Mouse (Mus musculus) frontal cortex, postnatal 36 days (tissue): Measurements from ENCODE around the gene Rnf183.
"Not testable (repeated sequence)": the region's sequence is repeated elsewhere in the genome, so short reads cannot be mapped to it uniquely, and the experiment has no call there.

Experiments used
- DNase-seq, 2 experiments: peaks; one replicate each; pipeline ENCODE4 v3.0.0; 2022; ENCODE audit warnings: low spot score in 2 of 2

The Rnf183 gene

DNA sequence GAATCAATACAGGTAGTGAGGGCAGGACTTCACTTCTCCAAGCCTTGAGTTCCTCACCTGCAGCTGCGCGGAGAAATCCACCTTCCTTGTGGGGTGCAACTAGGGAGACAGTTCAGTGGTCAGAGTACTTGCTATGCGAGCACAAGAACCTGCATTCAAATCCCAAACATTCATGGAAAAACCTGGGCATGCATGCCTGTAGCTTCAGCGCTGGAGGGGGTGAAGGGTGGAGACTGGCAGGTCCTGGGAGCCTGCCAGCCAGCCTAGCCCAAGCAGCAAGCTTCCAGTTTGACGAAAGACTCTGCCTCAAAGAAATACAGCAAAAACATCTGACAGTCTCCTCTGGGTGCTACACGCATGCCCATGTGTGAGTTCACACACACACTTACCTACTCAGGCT, at the start of gene Rnf183:
Gene Rnf183 (minus strand): TSS at position 172 of the 400 bp plus-strand sequence.
- DNase-seq: no peak

DNA sequence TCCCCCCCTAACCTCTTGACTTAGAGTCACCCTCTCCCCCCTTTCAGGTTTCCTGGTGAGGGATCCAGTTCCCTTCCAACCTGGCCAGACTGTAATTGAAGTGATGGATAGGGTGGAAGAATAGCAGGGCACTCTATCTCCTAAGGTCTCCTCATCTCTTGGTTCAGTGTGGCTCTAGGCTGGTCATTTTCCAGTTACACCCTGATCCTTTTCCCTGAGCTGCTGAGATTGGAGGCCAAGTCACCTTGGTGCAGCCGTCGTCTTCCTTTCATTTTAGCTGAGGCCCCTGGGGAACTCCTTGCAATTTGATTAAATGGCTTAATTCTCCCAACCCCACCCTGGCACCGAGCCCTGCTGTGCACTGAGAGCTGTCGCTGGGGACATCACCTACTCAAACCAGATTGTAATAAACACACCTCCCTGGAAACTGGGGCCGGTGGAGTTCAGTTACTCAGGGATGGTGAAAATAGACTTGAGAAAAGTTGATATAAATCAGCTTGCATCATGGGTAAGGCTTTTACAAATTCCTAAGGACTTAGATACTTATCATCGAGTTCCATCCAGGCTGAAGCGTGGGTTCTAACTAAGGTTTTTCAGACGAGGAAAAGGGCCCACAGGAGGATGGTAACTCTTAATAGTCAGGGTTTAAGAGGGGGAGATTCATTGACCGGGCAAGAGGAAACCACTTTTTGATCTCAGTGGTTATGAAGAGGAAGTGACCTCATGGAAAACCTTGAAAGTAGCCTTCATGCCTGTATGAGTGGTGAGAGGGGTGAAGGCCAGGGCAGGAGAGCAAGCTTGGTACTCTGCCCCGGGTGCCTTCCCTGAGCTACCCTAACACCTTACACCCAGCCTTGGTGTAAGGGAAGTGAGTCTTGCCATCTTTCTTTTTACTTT, 45.9 kb upstream of the Rnf183 start:
- DNase-seq: no peak

DNA sequence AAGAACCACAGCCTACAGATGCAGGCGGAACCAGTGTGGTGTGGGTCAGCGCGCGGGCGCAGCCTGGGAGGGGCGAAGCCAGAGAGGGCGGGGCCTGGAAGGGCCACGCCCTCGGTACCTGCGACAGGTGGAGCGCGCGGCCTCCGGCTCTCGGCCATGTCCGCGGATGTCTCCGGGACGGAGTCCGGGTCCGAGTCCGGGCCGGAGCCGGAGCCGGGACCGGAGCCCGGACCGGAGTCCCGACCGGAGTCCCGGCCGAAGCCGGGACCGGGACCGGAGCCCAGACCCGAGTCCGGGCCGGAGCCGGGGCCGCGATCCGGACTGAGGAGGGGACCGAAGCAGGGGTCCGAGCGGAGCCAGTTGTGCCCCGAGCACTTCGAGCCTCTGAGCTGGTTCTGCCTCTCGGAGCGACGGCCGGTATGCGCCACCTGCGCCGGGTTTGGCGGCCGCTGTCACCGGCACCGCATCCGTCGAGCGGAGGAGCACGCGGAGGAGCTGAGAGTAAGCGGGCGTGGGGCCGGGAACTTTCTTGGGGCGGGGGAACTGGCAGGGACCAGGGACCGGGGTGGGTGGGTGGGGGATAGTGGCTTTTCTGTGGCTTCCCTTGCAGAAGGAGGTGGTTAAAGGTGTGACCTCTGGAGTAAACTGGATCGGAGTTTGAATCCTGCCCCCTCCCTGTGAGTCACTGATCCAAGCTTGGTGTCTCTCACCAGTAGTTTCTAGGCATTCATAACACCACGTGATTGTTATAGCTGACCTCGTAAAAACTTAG, 45.1 kb upstream of the Rnf183 start, which contains the start of gene Bspry:
Gene Bspry (plus strand): TSS at position 117 of the 772 bp plus-strand sequence.
- no peak for DNase-seq

DNA sequence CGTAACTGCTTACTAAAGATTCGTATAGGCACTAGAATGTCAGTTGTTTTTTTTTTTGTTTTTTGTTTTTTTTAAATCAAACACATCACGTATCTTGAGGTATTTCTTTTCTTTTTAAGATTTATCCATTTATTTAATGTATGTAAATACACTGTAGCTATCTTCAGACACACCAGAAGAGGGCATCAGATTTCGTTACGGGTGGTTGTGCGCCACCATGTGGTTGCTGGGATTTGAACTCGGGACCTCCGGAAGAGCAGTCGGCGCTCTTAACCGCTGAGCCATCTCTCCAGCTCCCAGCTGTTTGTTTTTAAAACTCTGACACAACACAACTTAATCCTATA, 44.5 kb upstream of the Rnf183 start:
- DNase-seq: not testable (repeated sequence)

DNA sequence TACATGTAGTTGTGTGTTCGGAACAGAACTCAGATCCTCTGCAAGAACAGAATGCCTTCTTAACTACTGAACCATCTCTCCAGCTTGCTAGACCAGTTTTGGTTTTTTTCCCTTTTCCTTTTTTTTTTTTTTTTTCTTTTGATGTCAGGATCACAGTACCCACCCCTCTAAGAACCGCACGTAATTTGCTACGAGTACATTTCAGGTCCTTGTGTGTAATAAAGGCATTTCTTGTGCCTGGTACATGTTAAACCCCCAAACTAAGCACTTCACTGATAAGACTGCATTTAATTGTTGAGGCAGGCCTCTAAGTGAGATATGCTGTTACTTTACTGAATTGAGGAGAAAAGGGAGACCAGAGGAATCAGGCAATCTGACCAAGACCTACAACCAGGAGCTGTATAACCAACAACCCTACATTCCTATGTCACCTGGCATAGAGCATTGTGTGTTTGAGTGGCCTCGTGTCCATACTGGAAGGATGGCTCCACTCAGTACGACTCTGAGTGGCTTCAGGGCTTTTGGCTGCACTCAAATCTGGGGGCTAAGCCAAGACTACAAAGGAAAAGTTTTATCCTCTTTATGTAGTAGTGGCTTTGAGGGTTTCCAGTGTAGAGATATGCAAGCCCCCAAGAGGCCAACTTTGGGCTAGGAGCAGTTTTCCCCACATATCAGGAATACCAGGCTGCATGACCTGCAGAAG, 42.6 kb upstream of the Rnf183 start:
- DNase-seq: no peak

DNA sequence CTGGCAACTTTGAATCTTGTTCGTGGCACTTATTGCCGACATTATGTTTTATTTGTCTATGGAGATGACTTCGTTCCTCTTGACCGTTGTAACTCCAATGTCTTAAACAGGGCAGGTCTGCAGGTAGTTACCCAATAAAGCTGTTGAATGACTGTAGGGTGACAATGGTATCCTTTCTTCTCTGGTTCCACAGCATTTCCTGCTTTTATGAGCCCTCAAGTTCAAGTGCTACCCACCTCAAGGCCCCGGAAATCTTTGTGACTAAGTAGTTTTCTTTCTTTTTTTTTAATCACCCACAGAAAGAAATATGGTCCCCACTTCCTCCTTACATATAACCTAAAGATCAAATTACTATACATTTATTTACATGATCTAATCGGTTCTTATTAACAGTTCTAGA, 40.7 kb upstream of the Rnf183 start:
- DNase-seq: no peak

DNA sequence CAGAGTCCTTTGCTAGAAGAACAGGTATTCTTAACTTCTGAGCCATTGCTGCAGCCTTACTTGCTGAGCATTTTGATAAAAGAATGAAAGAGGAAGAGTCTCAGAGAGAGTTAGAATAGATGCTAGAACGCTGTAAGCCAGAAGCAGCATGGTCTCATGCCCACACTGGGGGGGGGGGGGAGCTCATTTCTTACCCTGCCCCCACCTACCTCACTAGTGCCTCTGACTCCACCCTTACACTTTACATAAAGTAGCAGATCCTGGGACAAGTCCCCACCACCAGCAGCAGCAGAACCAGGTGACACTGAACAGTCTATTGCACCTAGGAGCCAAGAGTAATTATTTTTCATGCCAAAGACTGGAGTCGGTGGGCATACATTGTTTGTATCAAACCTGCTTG, 40.1 kb upstream of the Rnf183 start:
- no peak for DNase-seq

DNA sequence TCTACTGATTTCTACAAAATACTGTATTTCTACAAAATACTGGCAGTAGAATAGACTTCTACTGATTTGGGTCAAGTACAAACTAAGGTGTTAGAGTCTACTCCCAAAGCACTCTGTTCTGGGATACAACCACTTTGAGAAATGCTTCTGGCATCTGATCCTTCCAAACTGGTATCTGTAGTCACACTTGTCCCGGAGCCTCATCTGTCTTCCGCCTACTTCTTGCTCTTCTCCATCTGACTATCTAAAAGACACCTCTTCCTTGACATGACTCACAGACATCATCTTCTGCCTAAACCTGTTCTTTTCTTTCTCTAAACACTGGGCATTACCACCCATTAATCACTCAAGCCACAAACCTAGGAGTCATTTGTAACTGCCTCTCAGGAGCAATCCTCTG, 37.0 kb upstream of the Rnf183 start:
- DNase-seq: peak in 1 of 2 experiments; percentile 59

DNA sequence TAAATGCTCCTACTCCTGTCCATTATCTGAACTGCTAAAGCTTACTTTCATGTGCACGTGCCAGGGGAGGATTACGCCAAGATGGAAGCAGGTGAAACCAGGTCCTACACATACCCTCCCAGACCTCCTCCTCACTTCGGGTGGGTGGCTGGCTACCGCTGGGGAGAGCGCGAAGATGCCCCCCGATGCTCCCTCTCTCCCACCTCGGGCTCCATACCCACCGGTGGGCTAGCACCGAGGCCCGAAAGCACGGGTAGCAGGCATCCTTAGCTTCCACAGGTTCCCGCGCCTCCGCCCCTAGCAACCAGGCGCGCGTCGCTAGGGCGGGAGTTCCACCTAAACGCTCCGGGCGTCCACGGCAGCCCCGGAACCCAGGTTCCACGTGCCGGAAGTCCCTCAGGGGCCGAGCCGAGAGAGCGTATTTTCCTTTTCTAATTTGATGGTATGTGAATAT, 35.6 kb upstream of the Rnf183 start, which contains the start of gene Wdr31:
Gene Wdr31 (minus strand): TSS at position 299 of the 454 bp plus-strand sequence.
- DNase-seq: peak; percentile 80 to 86

DNA sequence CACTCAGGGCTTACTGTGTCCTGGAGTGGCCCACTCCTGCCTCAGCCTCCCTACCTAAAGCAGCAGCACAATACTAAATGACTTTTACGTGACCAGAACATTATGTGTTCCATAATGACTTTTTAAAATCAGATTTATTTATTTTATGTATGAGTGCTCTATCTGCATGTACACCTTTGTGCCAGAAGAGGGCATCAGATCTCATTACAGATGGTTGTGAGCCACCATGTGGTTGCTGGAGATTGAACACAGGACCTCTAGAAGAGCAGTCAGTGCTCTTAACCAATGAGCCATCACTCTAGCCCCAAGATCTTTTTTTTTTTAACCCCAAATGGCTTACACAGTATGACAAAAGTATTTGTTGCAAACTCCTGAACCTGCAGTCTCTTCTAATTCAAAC, 33.1 kb upstream of the Rnf183 start:
- no peak for DNase-seq

DNA sequence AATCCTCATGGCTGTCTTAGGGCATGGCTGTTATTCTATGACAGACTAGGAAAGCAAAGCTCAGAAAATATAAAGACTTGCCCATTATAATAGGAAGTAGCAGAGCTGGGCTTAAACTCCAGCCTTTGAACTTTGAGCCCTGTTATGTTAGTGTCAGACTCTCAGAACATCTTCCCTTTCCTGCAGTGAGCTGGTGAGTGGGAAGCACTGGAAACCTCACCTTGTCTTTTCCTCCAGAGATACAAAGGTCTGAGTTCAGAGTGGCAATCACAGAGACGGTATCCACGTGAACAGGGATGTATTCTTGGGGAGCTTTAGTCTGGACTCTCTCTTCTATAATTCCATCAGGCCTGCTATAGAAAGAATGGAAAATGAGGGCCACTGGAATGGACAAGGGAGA, 28.1 kb upstream of the Rnf183 start:
- no peak for DNase-seq

DNA sequence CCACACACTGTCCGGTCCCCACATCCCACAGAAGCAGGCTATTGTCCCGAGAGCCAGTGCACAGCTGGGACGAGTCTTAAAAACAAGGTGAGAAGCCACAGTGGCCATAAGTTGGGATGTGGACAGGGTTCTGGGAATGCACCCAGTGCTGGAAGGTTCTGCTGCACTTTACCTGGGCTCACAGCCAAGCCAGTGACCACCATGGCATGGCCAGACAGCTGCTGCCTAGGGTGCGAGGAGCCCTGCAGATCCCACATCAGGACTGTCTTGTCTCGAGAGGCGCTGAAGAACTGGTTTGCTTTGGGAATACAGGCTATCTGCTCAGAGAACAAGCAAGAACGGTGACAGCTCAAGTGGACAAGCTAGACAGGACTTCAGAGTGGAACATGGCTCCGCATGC, 25.3 kb upstream of the Rnf183 start:
- DNase-seq: no peak

DNA sequence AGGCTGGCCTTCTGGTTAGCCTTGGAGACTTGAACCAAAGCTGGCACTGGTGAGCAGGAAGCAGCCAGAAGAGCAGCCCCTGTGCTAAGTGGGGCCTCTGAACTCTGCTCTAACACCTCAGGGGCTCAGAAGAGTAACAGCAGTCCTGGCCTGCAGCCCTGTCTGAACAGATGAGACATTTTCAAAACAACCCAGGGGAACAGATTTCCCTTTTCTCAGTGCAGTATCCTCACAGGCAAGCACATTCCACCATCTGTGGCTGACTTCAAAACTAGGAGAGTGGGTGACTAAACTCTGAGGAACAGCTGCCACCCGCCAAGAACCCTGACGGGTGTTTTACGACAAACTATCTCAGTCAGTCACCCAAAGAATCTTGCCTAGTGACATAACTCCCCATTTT, 24.0 kb upstream of the Rnf183 start:
- peak; percentile 48 to 76 for DNase-seq

DNA sequence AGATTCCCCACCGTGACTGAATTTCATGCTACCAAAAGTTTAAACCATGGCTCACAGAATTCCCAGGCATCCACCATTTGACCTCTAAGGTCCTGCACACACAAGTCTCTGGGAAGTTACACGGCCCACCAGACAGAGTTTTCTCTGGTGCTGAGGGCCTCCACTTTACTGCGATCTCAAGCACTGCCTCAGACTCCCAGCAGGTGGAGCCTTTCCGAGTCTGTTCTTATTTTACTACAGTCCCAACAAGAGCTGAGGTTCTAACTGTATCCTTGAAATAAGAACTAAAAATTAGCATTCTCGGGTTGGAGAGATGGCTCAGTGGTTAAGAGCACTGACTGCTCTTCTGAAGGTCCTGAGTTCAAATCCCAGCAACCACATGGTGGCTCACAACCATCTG, 19.9 kb upstream of the Rnf183 start:
- DNase-seq: peak; percentile 17 to 40

DNA sequence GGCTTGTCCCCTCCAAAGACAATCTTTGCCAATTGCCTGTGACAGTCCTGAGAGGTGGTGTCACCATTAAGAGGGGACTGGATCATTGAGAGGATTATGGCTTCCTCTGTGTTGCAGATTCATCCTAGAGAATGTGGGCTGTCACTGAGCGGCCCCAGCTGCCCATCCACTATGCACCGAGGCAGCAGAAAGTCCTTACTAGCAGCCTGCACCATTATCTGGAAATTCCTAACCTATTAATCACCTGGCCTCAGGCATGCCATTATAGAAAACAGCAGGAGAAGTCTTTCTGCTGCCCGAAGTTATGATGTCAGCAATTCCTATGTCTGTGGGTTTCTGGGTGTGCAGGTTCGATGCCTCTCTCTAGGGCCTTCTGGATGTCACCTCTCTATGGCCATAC, 5.9 kb upstream of the Rnf183 start:
- DNase-seq: no peak

DNA sequence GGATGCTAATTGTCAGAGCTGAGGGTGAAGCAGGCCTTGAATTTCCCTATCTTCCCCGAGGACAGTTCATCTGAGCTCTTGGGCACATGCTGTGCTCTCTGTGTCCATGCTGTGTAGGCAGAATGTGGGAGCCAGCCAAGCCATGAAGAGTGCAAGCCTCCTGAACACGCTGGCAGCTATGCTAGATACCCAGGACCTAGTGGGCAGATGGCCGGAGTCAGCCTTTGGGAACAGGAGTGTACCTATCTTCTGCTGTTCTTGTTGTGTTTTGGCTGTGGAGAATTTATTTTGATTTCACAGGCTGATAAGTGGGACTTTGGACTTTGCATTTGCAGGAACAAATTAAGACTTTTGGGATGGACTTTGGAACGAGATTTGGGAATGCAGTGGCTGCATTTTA, 5.5 kb upstream of the Rnf183 start:
- DNase-seq: no peak

DNA sequence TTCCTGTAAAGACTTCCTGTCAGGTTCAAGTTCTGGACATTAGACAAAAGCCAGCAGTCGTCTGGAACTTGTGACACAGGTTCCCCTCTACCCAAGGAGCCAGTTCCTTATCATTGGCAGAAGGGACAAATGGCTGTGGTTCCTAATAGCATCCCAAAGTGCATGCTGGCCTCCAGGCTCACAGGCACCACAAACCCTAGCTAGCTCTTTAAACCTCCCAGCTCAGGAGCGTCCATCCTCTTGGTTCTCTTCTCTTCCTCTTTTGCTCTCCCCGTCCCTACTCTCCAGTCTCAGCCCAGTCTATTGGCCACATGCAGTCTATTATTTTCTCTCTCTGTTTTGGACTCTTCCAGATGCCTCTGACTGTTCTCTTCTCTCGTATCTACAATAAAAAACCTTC, 4.7 kb upstream of the Rnf183 start:
- DNase-seq: no peak

DNA sequence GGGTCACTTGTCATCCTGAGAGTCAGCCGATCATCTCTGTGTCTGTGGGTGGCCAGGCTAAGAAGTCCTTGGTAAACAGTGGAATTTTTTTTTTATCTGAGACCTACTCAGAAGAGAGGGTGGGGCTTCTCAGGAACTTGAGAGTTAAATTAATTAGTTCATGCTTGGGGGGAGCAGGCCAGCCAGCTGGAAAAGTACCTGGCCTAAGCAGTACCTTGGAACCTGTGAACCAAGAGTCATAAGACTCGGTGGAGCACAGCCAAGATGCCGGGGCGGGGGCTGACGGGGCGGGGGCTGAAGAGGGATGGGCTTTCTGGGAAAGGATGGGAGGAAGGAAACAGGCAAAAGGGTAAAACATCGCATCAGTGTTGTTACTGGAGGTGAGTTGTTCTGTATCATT, 2.8 kb upstream of the Rnf183 start:
- no peak for DNase-seq

DNA sequence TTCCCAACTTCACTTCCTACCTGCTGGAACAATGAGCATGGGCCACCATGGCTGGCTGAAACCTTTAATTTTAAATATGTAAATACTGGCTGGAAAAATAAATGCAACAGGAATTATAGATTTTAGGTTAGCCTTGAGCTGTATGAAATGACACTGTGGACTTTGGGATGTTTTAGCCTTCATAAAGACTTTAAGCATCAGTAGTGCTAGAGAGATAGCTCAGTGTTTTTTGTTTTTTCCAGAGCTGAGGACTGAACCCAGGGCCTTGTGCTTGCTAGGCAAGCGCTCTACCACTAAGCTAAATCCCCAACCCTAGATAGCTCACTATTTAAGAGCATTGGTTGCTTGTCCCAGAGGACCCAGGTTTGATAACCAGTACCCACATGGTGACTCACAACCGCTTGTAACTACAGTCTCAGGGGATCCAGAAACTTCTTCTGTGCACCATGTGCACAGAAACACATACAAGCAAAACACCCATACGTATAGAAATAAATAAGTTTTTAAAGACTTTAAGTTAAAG, 2.3 kb upstream of the Rnf183 start:
- DNase-seq: no peak

DNA sequence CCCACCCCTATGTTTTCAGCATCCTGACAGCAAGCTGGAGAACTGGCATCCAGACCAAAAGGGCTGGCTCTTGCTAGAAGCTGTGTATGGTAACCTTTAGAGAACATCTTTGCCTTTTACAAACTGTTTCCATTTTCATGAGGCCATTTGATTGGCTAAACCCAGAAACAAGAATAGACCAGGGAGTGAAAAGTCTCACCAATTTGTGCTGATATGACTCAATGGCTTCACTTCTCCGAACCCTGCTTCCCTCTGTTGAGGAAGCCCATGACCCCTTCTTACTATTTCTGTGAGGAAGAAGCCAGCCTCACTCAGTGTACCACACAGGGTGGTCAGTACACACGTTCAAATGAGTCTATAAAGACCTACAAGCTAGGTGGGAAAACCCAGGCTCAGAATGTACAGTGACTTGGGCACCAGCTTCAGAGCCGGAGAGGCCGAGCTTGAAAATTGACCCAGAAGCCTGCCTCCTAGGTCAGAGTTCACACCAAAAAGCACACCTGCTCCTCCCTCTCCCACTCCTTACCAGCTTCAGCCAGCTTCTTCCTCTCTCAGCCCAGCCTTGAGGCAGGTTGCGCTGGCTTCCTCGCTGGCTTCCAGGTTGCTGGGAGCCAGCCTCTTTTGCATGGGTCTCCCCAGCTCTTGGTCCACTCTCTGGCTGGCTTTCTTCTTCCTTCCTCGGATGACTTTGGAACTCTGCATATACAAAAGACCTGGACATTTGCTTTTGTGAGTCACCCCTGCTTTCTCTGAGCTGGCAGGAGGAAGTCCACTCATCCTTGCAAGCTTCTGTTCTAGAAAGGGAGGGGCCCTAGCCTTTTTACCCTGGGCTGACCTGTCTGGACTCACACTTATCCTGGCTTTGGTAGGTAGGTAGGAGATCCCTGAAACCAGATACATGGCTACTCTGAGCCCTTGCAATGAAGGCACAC, 847 bp downstream of the Rnf183 start:
- DNase-seq: no peak

DNA sequence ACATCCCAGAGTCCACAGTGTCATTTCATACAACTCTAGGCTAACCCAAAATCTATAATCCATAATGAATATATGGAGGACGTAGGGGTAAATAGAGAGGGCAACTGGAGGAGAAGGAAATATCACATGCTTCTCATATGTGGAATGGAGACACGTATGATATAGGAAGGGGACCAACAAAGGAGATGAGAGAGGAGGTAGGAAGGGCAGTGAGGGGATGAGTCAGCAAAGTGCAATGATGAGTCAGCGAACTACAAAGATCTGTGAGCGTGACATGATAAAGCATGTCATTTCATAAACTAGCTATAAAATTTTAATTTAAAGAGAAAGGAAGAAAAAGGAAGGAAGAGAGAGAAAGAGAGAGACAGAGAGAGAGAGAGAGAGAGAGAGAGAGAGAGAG, 3.5 kb downstream of the Rnf183 start:
- DNase-seq: no peak
